Mouse (Mus musculus) urinary bladder, postnatal 14 days (tissue): ENCODE data around the gene 1190007I07Rik.
"Not testable (repeated sequence)": the region's sequence is repeated elsewhere in the genome, so short reads cannot be mapped to it uniquely, and the experiment has no call there.

Experiments used
- DNase-seq: peaks from one replicate; pipeline ENCODE4 v3.0.0; 2021; ENCODE audit warnings: low spot score

The 1190007I07Rik gene

GRCm38 (mm10) chr10:82629111-82629585 is 6.1 kb upstream of the 1190007I07Rik start:
- peak; percentile 12 for DNase-seq

- DNase-seq = not testable (repeated sequence)
These were observed 515 bp upstream of the 1190007I07Rik start for GRCm38 (mm10) chr10:82623553-82623932.

GRCm38 (mm10) chr10:82622235-82622634 is 793 bp downstream of the 1190007I07Rik start:
- DNase-seq = no peak

GRCm38 (mm10) chr10:82594421-82594820 is 28.6 kb downstream of the 1190007I07Rik start:
- not testable (repeated sequence) for DNase-seq

- not testable (repeated sequence) for DNase-seq
These were observed 33.4 kb downstream of the 1190007I07Rik start for GRCm38 (mm10) chr10:82589673-82590072.

- not testable (repeated sequence) for DNase-seq
These were observed 51.9 kb downstream of the 1190007I07Rik start for GRCm38 (mm10) chr10:82571091-82571490.
